Mouse (Mus musculus) adipocyte (in vitro differentiated cells): Measurements from ENCODE around the gene Mmp19.
A peak's percentile ranks its signal among the peaks of the same experiment; 100 is the strongest.

ENCODE experiments used
- DNase-seq: peaks from one replicate; pipeline ENCODE4 v3.0.0-alpha.2; 2016; ENCODE audit warnings: low spot score

The Mmp19 gene

DNA sequence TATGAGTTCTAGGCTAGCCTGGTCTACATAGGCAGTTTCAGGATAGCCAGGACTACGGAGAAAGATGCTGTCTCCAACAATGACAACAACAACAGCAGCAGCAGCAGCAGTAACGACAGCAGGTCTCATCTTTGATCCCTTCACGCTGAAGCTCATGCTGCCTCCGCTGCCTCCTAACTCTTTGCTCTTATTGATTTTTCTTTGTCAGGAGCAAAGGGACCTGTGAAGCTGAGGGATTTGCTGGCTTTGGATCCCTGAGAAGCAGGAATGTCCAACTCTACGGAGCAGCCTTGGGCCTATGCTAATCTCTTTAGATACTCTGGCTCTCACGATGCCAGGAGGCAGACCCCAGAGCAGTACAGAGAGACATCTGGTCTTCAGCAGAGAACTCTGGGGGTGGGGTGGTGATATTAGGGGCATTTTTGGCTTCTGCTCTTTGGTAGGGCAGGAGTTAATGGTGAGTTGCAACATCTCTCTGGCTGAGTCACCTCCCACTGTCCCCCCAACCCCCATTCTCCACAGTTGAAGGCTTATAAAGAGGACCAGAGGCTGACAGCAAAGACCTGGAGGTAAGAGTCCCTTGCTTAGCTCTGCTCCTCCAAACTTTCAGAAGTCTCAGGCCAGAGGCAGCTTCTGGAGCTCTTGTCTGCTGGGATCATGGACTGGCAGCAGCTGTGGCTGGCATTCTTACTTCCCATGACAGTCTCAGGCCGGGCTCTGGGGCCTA, at the start of gene Mmp19:
Gene Mmp19 (plus strand): TSS at position 513 of the 727 bp plus-strand sequence.
- peak; percentile 70 for DNase-seq

GRCm38 (mm10) chr10:128742616-128743015, 48.1 kb upstream of the Mmp19 start:
- no peak for DNase-seq

- DNase-seq, result no peak
These were observed 47.5 kb upstream of the Mmp19 start for GRCm38 (mm10) chr10:128743235-128743634.

DNA sequence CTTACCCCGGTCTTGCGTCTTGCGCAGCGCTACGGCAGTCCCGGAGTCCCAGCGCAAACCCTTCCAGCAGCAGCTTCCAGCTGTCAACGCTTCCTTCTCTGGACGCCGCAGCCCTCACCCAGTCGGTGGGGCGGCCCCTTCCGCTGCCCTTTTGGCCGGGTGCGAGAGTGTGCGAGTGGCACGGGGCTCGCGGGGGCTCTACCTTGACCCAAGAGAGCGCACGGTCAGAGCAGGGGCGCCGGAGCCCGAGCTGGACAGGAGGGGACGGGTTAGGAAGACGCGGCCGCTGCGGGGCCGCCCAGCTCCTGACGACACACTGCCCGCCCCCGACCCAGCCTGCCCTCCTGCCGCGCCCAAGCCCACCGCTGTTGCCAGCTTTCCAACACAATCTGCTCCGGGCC, 46.9 kb upstream of the Mmp19 start:
- no peak for DNase-seq

- no peak for DNase-seq
These were observed 46.5 kb upstream of the Mmp19 start for GRCm38 (mm10) chr10:128744211-128744610.

GRCm38 (mm10) chr10:128744680-128745601, 45.8 kb upstream of the Mmp19 start, which contains the start of gene Dgka:
TSS of gene Dgka (minus strand) at chr10:128744855.
- DNase-seq, result peak; percentile 33

DNA sequence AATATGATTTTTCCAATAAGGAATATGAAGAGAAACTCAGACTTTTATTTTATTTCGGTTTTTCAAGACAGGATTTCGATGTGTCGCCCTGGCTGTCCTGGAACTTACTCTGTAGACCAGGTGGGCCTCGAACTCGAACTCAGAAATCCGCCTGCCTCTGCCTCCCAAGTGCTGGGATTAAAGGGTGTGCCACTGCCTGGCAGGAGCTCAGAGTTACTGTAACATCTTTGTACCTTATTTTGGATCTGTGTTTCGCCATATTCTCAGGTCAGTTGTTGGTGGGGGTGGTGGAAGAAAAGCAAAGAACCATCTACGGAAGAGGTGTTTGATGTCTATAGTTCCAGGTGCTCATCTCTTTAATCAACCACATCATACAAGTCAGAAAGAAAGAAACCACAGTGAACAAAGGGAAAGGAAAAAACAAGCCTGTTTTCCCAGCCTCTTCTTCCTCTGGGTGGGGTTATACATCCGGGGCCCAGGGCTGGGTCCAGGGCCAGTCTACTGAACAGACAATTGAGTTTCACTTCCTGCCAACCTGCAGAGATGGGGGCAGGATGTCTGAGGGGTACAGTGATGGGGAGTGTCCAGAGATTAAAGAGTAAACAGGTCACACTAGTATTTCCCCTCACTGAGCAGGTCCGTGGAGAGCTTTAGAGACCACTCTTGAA, 44.6 kb upstream of the Mmp19 start:
- no peak for DNase-seq

- DNase-seq, result no peak
These were observed 43.6 kb upstream of the Mmp19 start for GRCm38 (mm10) chr10:128746972-128747645.

DNA sequence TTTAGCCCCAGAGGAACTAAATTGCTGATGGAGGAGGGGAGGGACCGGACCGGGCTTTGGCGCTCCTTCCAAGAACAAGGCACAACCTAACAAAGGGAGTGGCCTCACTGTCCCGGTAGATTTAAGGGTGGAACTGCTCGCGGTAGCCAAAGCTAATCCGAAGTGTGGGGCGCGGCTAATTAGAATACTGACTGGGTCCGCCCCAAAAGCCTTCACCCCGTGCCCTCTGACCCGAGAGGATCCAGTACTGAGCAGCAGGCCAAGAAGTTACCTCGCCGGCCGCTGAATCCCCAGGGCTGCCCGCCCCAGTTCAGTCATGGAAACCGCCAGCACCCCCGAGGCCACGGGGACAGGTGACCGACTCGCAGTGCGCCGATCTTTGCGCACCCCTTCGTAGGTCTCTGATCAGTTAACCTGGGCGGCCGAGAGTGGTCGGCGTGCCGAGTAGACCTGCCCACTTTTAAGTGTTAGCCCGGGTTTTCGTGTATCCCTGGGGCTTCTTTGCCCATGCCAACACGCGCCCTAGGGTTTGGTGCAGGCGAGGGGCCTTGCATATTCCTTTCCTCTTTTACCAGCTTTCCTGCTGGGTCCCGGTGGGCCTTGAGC, 43.0 kb upstream of the Mmp19 start, which contains the start of gene Pym1:
Gene Pym1 (plus strand): TSS at position 244 of the 606 bp plus-strand sequence.
- peak; percentile 93 for DNase-seq

DNA sequence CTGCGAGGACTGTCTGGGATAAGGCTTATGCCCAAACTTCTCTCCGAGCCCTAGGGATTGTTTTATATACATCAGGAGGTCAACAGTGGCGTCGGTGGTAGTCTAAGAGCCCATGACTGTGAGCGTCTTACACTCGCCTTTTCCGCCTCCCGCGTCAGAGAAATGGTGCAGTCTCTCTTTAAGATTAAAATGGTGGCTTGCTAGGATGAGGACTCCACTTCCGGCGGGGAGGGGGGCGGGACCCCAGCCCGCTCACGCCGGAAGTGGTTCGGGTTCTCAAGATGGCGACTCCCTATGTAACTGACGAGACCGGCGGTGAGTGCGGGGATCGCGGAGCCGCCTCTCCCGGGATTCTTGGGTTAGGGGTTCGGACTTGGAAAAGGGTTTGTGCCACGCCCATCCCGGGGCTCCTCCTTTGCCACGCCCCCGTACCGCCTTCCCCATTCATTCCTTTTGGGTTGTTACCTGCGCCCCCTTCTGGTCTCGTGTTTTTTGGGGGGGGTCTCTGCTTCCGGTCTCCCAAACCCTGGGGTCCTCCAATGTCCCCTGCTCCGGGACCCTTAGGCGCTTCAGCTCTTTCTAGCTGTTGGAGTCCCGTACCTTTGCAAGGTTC, 42.4 kb upstream of the Mmp19 start:
- DNase-seq, result peak; percentile 89

GRCm38 (mm10) chr10:128772895-128773294, 17.8 kb upstream of the Mmp19 start:
- DNase-seq, result no peak

DNA sequence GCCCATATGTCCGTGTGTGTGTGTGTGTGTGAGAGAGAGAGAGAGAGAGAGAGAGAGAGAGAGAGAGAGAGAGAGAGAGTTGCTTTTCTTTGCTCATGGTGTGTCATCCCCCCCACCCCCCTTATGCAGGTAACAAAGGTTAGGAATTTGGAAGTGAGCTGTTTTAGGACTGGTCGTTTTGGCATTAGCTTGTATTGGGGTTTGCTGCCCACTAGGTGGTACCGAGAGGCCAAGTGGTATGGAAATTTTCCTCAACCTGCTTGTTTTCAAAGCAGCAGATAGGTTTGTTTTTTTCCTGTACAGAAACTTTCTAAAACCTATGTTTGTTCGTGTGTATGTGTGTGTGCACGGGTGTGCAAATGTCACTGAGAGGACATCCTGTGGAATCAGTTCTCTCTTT, 17.0 kb upstream of the Mmp19 start:
- DNase-seq, result peak; percentile 26

DNA sequence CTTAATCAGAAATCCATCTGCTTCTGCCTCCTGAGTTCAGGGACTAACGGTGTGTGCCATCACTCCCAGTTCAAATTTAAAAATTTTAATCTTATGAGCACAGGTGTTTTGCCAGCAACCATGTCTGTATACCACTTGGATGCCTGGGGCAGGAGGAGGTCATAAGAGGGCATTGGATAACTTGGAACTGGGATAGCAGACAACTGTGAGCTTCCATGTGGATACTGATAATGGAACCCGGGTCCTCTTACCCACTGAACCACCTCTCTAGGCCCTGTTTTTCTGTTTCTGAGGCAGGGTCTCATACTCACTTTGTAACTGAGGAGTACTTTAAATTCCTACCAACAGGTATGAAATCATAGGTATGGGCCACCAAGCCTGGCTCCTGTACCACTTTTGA, 12.3 kb upstream of the Mmp19 start:
- DNase-seq, result no peak

- DNase-seq, result peak; percentile 92
These were observed 11.5 kb upstream of the Mmp19 start for GRCm38 (mm10) chr10:128779011-128779795.

GRCm38 (mm10) chr10:128780200-128780599, 10.5 kb upstream of the Mmp19 start:
- no peak for DNase-seq

- no peak for DNase-seq
These were observed 1.3 kb downstream of the Mmp19 start for GRCm38 (mm10) chr10:128792041-128792440.

DNA sequence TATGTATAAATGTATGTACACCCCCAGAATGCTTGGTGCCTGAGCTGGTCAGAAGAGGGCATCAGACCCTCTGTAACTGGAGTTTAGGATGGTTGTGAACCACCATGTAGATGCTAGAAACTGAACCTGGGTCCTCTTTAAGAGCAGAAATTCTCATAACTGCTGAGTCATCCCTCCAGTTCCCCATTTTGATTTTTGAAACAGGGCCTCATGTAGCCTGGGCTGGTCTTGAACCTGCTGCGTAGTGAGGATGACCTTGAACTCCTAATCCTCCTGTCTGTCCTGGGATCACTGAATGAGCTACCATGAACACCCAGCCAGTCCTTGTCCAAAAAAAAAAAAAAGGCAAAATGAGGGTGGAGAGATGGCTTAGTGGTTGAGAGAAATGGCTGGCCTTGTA, 2.5 kb downstream of the Mmp19 start:
- DNase-seq, result no peak

DNA sequence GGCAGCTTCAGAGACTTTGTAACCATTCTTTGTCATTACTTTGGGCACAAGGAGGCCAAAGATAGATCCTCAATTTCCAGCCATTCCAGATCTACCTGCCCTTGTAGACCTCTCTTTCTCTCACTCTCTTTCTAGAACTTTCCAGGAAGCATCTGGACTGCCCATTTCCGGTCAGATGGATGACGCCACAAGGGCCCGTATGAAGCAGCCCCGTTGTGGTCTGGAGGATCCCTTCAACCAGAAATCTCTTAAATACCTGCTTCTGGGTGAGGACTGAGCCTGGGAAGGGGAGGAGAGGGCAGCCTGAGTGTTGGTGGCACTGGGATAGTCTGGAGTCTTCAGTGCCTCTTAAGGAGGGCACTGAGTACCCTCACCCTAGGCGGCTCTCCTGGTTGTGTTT, 3.7 kb downstream of the Mmp19 start:
- DNase-seq, result no peak

- peak; percentile 52 for DNase-seq
These were observed 4.9 kb downstream of the Mmp19 start for GRCm38 (mm10) chr10:128795581-128795980.

DNA sequence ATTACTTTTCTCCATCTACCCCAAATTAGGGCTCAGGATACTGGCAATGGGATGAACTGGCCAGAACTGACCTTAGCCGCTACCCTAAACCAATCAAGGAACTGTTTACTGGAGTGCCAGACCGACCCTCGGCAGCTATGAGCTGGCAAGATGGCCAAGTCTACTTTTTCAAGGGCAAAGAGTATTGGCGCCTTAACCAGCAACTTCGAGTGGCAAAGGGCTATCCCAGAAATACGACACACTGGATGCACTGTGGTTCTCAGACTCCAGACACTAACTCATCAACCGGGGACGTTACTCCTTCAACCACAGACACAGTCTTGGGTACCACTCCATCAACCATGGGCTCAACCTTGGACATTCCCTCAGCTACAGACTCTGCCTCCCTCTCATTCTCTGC, 8.0 kb downstream of the Mmp19 start:
- no peak for DNase-seq
